Mouse (Mus musculus) intestine, embryonic 16.5 days (tissue): ENCODE data around the gene Galnt15. TPM values are rescaled to one million over a fixed set of nuclear protein-coding genes. Genes with fewer than 3 reads are reported as not detected.
A peak's percentile ranks its signal among the peaks of the same experiment; 100 is the strongest.

Source experiments
- ATAC-seq: fragments of 200-750 bp; cut with Nextera tagmentation; 2 replicates; pipeline ENCODE4 v1.8.0; 2017; ENCODE audit warnings: moderate TSS enrichment, moderate library complexity
- H3K27ac ChIP-seq: fragments of 300-500 bp; sonication (generic); 2 replicates; pipeline ENCODE4 v1.5.1; 2014; ENCODE audit warnings: mild to moderate bottlenecking, low read length
- H3K27me3 ChIP-seq: fragments of 300-500 bp; sonication (generic); replicated peaks from 2 replicates; pipeline ENCODE4 v1.6.1; 2014; ENCODE audit warnings: low read length, control low read depth, mixed read lengths; ENCODE audit not compliant: control insufficient read depth, insufficient read depth
- H3K36me3 ChIP-seq: fragments of 300-500 bp; sonication (generic); 2 replicates; pipeline ENCODE4 v1.6.1; 2014; ENCODE audit warnings: low read length, control low read depth; ENCODE audit not compliant: control insufficient read depth, insufficient read depth
- H3K4me1 ChIP-seq: fragments of 300-500 bp; sonication (generic); 2 replicates; pipeline ENCODE4 v1.6.1; 2014; ENCODE audit warnings: low read length, control low read depth, mixed read lengths; ENCODE audit not compliant: control insufficient read depth, insufficient read depth
- H3K4me2 ChIP-seq: fragments of 300-500 bp; sonication (generic); 2 replicates; pipeline ENCODE4 v1.6.1; 2014; ENCODE audit warnings: low read depth, low read length, control low read depth
- H3K4me3 ChIP-seq: fragments of 300-500 bp; sonication (generic); 2 replicates; pipeline ENCODE4 v1.5.1; 2014; ENCODE audit warnings: mild to moderate bottlenecking, low read length
- H3K9ac ChIP-seq: fragments of 300-500 bp; sonication (generic); 2 replicates; pipeline ENCODE4 v1.6.1; 2014; ENCODE audit warnings: low read depth, low read length
- H3K9me3 ChIP-seq: fragments of 300-500 bp; sonication (generic); 2 replicates; pipeline ENCODE4 v1.6.1; 2016; ENCODE audit warnings: low read length, control low read depth; ENCODE audit not compliant: control insufficient read depth
- WGBS: fragments of 180-500 bp; shearing (Covaris S2); extraction: QIAGEN DNeasy Blood & Tissue Kit; methylation state at CpG from one replicate; pipeline ENCODE4 v1.1.7; 2014; 5-methylcytosine and 5-hydroxymethylcytosine counted together
- polyA plus RNA-seq: library from polyadenylated mRNA; unstranded; fragments of >200 nt; fragmentation: Nextera tagmentation; extraction: Ambion mirVana; gene quantifications from 2 replicates; pipeline ENCODE4 v1.2.1, GENCODE M21; 2015

Gene Galnt15
- polyA plus RNA-seq, 1 experiment from 2014 or later = 0.05 TPM

DNA sequence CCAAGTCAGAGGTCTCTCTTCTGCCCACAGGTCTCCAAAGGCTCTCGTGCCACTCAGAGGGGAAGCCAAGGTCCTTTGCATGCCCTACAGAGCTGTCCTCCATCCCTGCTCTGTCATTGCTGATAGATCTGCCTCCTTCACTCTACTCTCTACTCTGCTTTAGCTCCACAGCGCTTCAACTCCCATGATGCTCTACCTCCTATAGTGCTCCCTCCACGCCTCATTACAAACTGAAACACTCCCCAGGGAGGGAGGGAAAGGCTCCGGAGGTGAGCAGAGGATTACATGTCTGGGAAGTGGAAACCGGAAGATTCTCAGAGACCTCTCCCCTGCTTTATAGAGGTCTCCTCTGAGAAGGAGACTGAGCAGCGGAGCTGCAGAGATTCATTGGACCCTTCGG is 1.6 kb upstream of the Galnt15 start:
- 56% methylated on average over 7 of the region's 7 CpGs for WGBS
- no peaks in the 10 kb centered on the region; the same call in 1 of the 2 replicates for H3K27me3 ChIP-seq
- H3K9ac ChIP-seq = no peak overlapping the region
- no peak overlapping the region for H3K4me2 ChIP-seq
- no peak for ATAC-seq
- no peaks in the 10 kb centered on the region for H3K9me3 ChIP-seq
- H3K27ac ChIP-seq = no peak overlapping the region
- H3K36me3 ChIP-seq = no peaks in the 10 kb centered on the region
- peaks cover 2% of the 10 kb centered on the region; the same call in 1 of the 2 replicates for H3K4me1 ChIP-seq
- H3K4me3 ChIP-seq = no peak overlapping the region

DNA sequence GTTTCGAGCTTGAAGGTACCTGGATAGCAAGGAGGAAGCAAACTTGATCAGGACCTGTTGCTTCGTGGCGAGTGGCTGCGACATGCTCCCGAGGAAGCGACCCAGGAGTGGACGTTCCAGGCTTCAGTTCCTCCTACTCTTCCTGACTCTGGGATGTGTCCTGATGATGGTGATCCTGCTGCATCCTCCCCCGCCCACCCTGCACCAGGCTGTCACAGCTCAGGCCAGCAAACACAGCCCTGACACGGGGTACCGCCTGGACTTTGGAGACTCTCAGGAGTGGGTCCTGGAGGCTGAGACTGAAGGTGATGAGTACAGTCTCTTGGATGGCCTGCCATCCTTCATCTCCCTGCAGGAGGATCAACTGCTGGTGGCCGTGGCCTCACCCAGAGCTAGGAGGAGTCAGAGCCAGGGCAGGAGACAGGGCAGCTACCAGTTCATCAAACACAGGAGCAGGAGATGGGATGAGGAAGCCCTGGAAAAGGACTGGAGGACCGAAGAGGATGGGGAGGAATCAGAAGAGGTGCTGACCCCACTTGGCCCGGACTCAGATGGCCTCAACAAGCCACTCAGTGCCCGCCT is 713 bp downstream of the Galnt15 start:
- Histone ChIP-seq H3K27me3 (no peaks in the 10 kb centered on the region; the same call in 1 of the 2 replicates), H3K27ac (no peak overlapping the region), H3K4me3 (no peak overlapping the region), H3K4me2 (no peak overlapping the region), H3K9ac (no peak overlapping the region), H3K4me1 (peaks cover 2% of the 10 kb centered on the region; the same call in 1 of the 2 replicates), H3K9me3 (no peaks in the 10 kb centered on the region), H3K36me3 (no peaks in the 10 kb centered on the region)
- ATAC-seq = no peak
- 70% methylated on average over 14 of the region's 14 CpGs for WGBS

DNA sequence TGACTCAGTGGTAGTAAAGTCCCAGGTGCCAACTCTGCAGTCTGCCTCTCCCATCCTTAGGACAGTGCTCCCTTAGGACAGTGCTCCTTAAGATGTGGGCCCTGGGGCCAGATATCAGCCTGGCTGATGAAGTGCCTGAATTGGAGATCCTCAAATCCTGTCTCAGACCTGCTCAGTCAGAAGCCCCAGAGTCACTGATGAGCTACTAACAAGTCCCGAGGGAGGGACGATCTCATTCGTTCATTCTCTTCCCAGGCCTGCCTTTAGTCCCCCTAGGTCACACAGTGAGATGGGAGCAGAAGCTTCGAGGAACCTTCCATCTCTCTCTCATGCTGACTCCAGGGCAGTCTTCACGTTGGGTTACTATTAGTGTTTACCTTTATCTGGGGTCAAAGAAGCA is 1.3 kb downstream of the Galnt15 start:
- WGBS = 62% methylated on average over 5 of the region's 5 CpGs
- Histone ChIP-seq H3K27ac (no peak overlapping the region), H3K27me3 (no peaks in the 10 kb centered on the region; the same call in 1 of the 2 replicates), H3K4me2 (no peak overlapping the region), H3K9ac (no peak overlapping the region), H3K36me3 (no peaks in the 10 kb centered on the region), H3K4me3 (no peak overlapping the region), H3K9me3 (no peaks in the 10 kb centered on the region), H3K4me1 (peaks cover 2% of the 10 kb centered on the region; the same call in 1 of the 2 replicates)
- ATAC-seq = no peak

DNA sequence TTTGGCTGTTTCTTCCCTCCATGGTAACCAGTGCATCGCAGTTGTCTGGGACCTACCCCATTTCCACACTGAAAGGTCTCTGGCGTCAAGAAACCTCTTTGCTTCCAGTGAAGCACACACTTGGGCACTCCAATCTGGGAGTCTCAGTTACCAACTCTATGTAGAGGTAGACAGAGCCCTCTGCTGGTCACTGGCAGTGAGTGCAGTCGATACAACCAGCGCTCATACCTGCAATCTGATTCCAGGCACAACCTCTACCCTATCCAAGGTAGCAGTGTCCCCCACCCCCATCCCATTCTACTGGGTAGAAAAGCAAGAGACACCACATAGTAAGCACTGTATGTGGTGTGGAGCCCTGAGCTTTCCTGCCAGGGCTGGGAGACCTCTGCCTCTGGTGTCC is 3.7 kb downstream of the Galnt15 start:
- 8% methylated on average over 4 of the region's 4 CpGs for WGBS
- no peaks in the 10 kb centered on the region; the same call in 1 of the 2 replicates for H3K27me3 ChIP-seq
- peak; percentile 38 for ATAC-seq

DNA sequence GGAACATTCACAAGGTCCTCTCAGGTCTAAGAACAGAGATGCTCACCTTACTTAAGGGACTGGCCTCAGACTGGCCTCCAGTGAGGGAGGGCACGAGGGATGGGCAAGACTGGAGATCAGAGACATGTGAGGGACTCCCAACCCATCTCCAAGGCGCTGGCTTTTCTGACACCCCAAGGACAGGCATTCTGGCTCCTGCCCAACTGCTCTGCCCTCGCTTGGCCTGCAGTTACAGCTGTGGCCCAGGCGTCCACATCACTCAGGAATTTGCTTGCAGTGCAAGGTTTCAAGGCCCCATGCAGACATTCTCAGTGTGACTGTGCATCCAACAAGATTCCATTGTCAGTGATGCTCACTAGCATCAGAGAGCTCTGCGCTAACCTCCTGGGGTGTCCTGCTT is 7.7 kb downstream of the Galnt15 start:
- H3K9ac ChIP-seq = no peak overlapping the region
- H3K4me3 ChIP-seq = no peak overlapping the region
- no peak for ATAC-seq
- no peaks in the 10 kb centered on the region for H3K27me3 ChIP-seq
- no peaks in the 10 kb centered on the region for H3K9me3 ChIP-seq
- H3K36me3 ChIP-seq = no peaks in the 10 kb centered on the region
- H3K4me1 ChIP-seq = no peaks in the 10 kb centered on the region
- no peak overlapping the region for H3K27ac ChIP-seq
- WGBS = 79% methylated on average over 5 of the region's 5 CpGs
- H3K4me2 ChIP-seq = no peak overlapping the region

More for the DNA sequence above, 3.7 kb downstream of the Galnt15 start:
- Histone ChIP-seq H3K4me3 (no peak overlapping the region), H3K36me3 (no peaks in the 10 kb centered on the region), H3K27ac (no peak overlapping the region), H3K9me3 (no peaks in the 10 kb centered on the region), H3K9ac (no peak overlapping the region), H3K4me2 (no peak overlapping the region), H3K4me1 (peaks cover 2% of the 10 kb centered on the region; the same call in 1 of the 2 replicates)

DNA sequence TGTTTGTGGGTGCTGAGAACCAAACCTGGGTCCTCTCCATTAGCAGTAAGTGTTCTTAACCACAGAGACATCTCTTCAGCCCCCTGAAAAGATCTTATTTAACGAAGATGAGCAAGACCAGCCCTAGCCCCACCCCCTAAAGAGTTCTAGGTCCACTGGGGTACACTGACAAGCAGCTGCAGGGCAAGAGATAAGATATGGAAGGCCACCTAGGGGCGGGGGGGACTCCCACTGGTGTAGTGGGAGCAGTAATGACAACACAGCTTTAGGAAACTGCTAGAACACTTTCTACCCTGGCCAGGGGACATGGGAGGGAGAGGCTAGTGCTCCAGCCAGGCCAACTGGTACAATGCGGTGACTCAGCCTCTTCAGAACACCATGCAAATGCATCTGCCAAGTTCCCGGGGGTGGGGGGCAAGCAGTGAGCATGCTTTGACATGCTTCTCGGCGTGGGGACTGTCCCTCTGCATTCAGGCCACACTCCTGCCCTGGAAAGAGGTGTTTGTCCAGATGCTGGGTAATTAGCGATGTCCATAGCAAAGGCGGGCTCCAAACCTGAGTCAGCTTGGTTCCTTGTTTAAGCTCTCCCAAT is 9.0 kb downstream of the Galnt15 start:
- Histone ChIP-seq H3K4me1 (no peaks in the 10 kb centered on the region), H3K4me3 (no peak overlapping the region), H3K36me3 (no peaks in the 10 kb centered on the region), H3K27me3 (no peaks in the 10 kb centered on the region), H3K27ac (no peak overlapping the region), H3K9me3 (no peaks in the 10 kb centered on the region), H3K9ac (no peak overlapping the region), H3K4me2 (no peak overlapping the region)
- ATAC-seq = no peak
- WGBS = 85% methylated on average over 8 of the region's 8 CpGs

DNA sequence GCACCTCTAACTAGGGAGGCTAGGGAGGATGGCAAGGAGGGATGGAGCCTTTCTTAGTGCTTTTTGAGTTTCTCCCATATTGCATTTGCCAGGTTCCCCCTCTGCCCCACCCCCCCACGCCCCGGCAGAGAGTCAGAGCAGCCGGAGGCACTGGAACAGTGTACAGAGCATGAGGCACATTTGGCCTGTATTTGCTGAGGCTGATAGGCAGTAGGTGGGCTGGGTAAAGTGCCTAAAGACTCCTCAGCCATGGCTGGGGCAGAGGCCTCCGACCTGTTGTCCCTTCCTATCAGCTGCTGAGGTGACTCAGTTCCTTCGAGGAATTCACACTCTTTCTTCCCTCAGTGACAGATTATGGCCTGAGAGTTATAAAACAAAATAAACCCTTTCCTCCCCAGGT is 13.3 kb downstream of the Galnt15 start:
- 27% methylated on average over 5 of the region's 5 CpGs for WGBS
- Histone ChIP-seq H3K4me2 (no peak overlapping the region), H3K9ac (no peak overlapping the region), H3K27me3 (no peaks in the 10 kb centered on the region), H3K4me1 (no peaks in the 10 kb centered on the region), H3K27ac (no peak overlapping the region), H3K9me3 (no peaks in the 10 kb centered on the region), H3K36me3 (no peaks in the 10 kb centered on the region), H3K4me3 (no peak overlapping the region)
- ATAC-seq = no peak

DNA sequence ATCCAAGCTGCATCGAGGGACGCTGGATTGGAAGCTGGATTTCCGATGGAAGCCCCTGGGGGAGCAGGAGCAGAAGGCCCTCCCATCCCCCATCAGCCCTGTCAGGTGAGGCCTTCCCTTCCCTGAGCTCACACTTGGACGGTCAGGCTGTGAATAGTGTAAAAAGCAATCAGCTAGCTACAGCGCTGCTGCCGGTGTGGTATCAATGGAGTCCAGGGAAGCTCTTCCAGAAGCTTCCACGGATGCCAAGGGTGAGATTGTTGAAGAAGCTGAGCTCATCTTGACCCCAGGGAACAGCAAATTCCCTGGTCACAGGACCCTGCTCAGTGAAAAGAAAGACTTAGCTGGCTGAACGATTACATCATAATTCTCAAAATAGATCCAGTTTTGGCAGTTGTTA is 17.6 kb downstream of the Galnt15 start:
- no peaks in the 10 kb centered on the region for H3K27me3 ChIP-seq
- ATAC-seq = no peak
- H3K4me2 ChIP-seq = no peak overlapping the region
- 70% methylated on average over 8 of the region's 8 CpGs for WGBS
- H3K9ac ChIP-seq = no peak overlapping the region
- no peak overlapping the region for H3K27ac ChIP-seq
- no peaks in the 10 kb centered on the region for H3K9me3 ChIP-seq
- no peaks in the 10 kb centered on the region for H3K4me1 ChIP-seq
- H3K4me3 ChIP-seq = no peak overlapping the region
- H3K36me3 ChIP-seq = no peaks in the 10 kb centered on the region

DNA sequence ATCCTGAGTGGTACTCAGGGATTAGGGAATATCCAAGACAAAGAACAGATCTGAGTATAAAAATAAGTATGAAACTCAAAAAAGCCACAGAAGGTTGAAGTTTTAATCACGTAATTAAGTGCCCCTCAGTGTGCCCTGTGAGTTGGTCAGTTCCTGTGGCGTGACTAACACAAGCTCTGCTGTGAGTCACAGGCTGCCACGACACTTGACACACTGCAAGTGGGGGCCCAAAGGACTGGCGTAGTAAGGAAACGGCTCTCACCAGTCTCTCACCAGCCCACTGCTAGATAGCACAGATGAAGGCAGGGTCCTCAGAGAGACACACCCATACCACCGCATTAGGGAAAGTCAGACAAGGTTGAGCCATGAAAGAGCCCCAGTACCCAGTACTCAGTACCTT is 21.4 kb downstream of the Galnt15 start:
- no peak overlapping the region for H3K4me3 ChIP-seq
- 81% methylated on average over 6 of the region's 6 CpGs for WGBS
- H3K27me3 ChIP-seq = no peaks in the 10 kb centered on the region
- H3K4me1 ChIP-seq = no peaks in the 10 kb centered on the region
- H3K9me3 ChIP-seq = no peaks in the 10 kb centered on the region
- no peak overlapping the region for H3K9ac ChIP-seq
- H3K36me3 ChIP-seq = no peaks in the 10 kb centered on the region
- H3K27ac ChIP-seq = no peak overlapping the region
- no peak for ATAC-seq
- H3K4me2 ChIP-seq = no peak overlapping the region

DNA sequence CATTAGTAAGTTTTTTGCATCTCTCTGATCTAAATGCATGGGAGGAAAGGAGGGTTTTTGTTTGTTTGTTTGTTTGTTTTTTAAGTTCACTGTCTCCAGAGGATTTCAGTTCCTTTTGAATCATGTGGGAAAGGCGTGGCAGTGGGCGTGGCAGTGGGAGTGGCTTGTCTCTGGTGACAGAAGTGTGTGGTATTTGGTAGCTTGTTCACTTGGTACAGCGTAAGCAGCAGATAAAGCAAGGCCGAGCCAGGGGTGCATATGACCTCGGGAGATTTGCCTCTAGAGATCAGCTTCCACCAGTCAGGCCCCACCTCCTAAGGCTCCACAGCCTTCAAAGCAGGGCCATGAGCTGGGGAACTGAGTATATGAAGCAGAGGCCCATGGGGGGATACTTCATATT is 25.1 kb downstream of the Galnt15 start:
- H3K36me3 ChIP-seq = no peaks in the 10 kb centered on the region
- no peak overlapping the region for H3K9ac ChIP-seq
- WGBS = 72% methylated on average over 5 of the region's 5 CpGs
- H3K4me2 ChIP-seq = no peak overlapping the region
- no peak for ATAC-seq
- no peak overlapping the region for H3K27ac ChIP-seq
- H3K4me3 ChIP-seq = no peak overlapping the region
- H3K4me1 ChIP-seq = no peaks in the 10 kb centered on the region
- H3K9me3 ChIP-seq = no peaks in the 10 kb centered on the region
- H3K27me3 ChIP-seq = no peaks in the 10 kb centered on the region
